Mouse (Mus musculus) megakaryocyte, embryonic 14.5 days (primary cell): ENCODE data around the gene Ifna1. TPM values are rescaled to one million over a fixed set of nuclear protein-coding genes. Genes with fewer than 3 reads are reported as not detected.

Source experiments
- H3K27me3 ChIP-seq: replicated peaks from 2 replicates; pipeline ENCODE3; 2012; ENCODE audit warnings: inconsistent platforms
- H3K36me3 ChIP-seq: replicated peaks from 2 replicates; pipeline ENCODE3; 2012; ENCODE audit warnings: low read length, inconsistent platforms, mixed read lengths
- H3K4me1 ChIP-seq: 2 replicates; pipeline ENCODE4 v1.6.1; 2012; ENCODE audit warnings: inconsistent platforms
- H3K4me3 ChIP-seq: replicated peaks from 2 replicates; pipeline ENCODE3; 2012; ENCODE audit warnings: moderate library complexity, mild to moderate bottlenecking, inconsistent platforms
- H3K9me3 ChIP-seq: 2 replicates; pipeline ENCODE4 v1.6.1; 2012; ENCODE audit warnings: inconsistent platforms
- FLI1 ChIP-seq: IDR thresholded peaks from 2 replicates; pipeline ENCODE4 v1.6.1; 2012; ENCODE audit warnings: low read length, inconsistent platforms, mixed read lengths
- GATA1 ChIP-seq: IDR thresholded peaks from 3 replicates; pipeline ENCODE4 v1.6.1; 2012; ENCODE audit warnings: mixed read lengths, low read length, inconsistent platforms, borderline replicate concordance
- polyA plus RNA-seq: library from polyadenylated mRNA; stranded (reverse); fragments of >175 nt; gene quantifications from 2 replicates; pipeline ENCODE4 v1.2.3, GENCODE M21; 2012; ENCODE audit warnings: low replicate concordance; ENCODE audit not compliant: insufficient read depth

Gene Ifna1
- polyA plus RNA-seq, 1 experiment, result not detected

- no peak for TF ChIP-seq FLI1
- no peak for TF ChIP-seq GATA1
- Histone ChIP-seq H3K9me3 (no peaks in the 10 kb centered on the region), H3K27me3 (peaks cover 7% of the 10 kb centered on the region), H3K4me3 (no peak overlapping the region), H3K36me3 (no peaks in the 10 kb centered on the region), H3K4me1 (peaks cover 4% of the 10 kb centered on the region; the same call in 1 of the 2 replicates)
These were observed 9.8 kb upstream of the Ifna1 start for GRCm38 (mm10) chr4:88840058-88840457.

- H3K4me1 ChIP-seq, result peaks cover 4% of the 10 kb centered on the region; the same call in 1 of the 2 replicates
- H3K36me3 ChIP-seq, result no peaks in the 10 kb centered on the region
- H3K9me3 ChIP-seq, result no peaks in the 10 kb centered on the region
- H3K27me3 ChIP-seq, result peaks cover 5% of the 10 kb centered on the region
- TF ChIP-seq FLI1, result no peak
- no peak for TF ChIP-seq GATA1
- no peak within 1 kb of the TSS for H3K4me3 ChIP-seq
These were observed 8.4 kb upstream of the Ifna1 start, which contains the start of gene Ifna4 for GRCm38 (mm10) chr4:88841438-88841911. Gene Ifna4 (plus strand): TSS chr4:88841861.

GRCm38 (mm10) chr4:88845334-88845733, 4.6 kb upstream of the Ifna1 start:
- H3K27me3 ChIP-seq, result peaks cover 8% of the 10 kb centered on the region
- H3K4me1 ChIP-seq, result peaks cover 4% of the 10 kb centered on the region; the same call in 1 of the 2 replicates
- H3K9me3 ChIP-seq, result no peaks in the 10 kb centered on the region
- no peaks in the 10 kb centered on the region for H3K36me3 ChIP-seq
- TF ChIP-seq FLI1, result no peak
- TF ChIP-seq GATA1, result no peak
- H3K4me3 ChIP-seq, result no peak overlapping the region

GRCm38 (mm10) chr4:88851026-88851763, 1.3 kb downstream of the Ifna1 start:
- H3K27me3 ChIP-seq, result peaks cover 9% of the 10 kb centered on the region
- no peaks in the 10 kb centered on the region for H3K4me1 ChIP-seq
- H3K9me3 ChIP-seq, result no peaks in the 10 kb centered on the region
- H3K36me3 ChIP-seq, result no peaks in the 10 kb centered on the region
- no peak overlapping the region for H3K4me3 ChIP-seq
- TF ChIP-seq GATA1 (no peak), FLI1 (no peak)

- H3K9me3 ChIP-seq, result no peaks in the 10 kb centered on the region
- TF ChIP-seq FLI1 (no peak), GATA1 (no peak)
- no peak overlapping the region for H3K4me3 ChIP-seq
- H3K27me3 ChIP-seq, result peaks cover 29% of the 10 kb centered on the region
- H3K4me1 ChIP-seq, result peaks cover 13% of the 10 kb centered on the region
- no peaks in the 10 kb centered on the region for H3K36me3 ChIP-seq
These were observed 9.3 kb downstream of the Ifna1 start for GRCm38 (mm10) chr4:88859214-88859613.

GRCm38 (mm10) chr4:88863309-88863708, 13.4 kb downstream of the Ifna1 start:
- Histone ChIP-seq H3K27me3 (peaks cover 28% of the 10 kb centered on the region), H3K4me1 (peaks cover 51% of the 10 kb centered on the region), H3K9me3 (no peaks in the 10 kb centered on the region), H3K4me3 (no peak overlapping the region), H3K36me3 (no peaks in the 10 kb centered on the region)
- TF ChIP-seq GATA1 (no peak), FLI1 (no peak)

GRCm38 (mm10) chr4:88864599-88864998, 14.7 kb downstream of the Ifna1 start:
- TF ChIP-seq FLI1 (no peak), GATA1 (peak; percentile 73; the same call in 1 of the 3 replicates)
- peak overlapping the region; percentile 88 for H3K4me3 ChIP-seq

GRCm38 (mm10) chr4:88865011-88865569, 15.2 kb downstream of the Ifna1 start:
- no peaks in the 10 kb centered on the region for H3K36me3 ChIP-seq
- TF ChIP-seq GATA1, result no peak
- no peak for TF ChIP-seq FLI1
- peaks cover 26% of the 10 kb centered on the region for H3K27me3 ChIP-seq
- peaks cover 58% of the 10 kb centered on the region for H3K4me1 ChIP-seq
- no peaks in the 10 kb centered on the region for H3K9me3 ChIP-seq
- H3K4me3 ChIP-seq, result peak overlapping the region; percentile 88

More at GRCm38 (mm10) chr4:88864599-88864998, 14.7 kb downstream of the Ifna1 start:
- Histone ChIP-seq H3K9me3 (no peaks in the 10 kb centered on the region), H3K36me3 (no peaks in the 10 kb centered on the region), H3K4me1 (peaks cover 58% of the 10 kb centered on the region), H3K27me3 (peaks cover 28% of the 10 kb centered on the region)

GRCm38 (mm10) chr4:88867366-88867925, 17.6 kb downstream of the Ifna1 start:
- Histone ChIP-seq H3K36me3 (no peaks in the 10 kb centered on the region), H3K9me3 (no peaks in the 10 kb centered on the region; the same call in 1 of the 2 replicates), H3K4me1 (peaks cover 58% of the 10 kb centered on the region), H3K4me3 (peak overlapping the region; percentile 91), H3K27me3 (peaks cover 12% of the 10 kb centered on the region)
- no peak for TF ChIP-seq GATA1
- no peak for TF ChIP-seq FLI1
